Mouse (Mus musculus) limb, embryonic 14.5 days (tissue): ENCODE data around the gene Arfip1. TPM values are rescaled to one million over a fixed set of nuclear protein-coding genes. Genes with fewer than 3 reads are reported as not detected.

Source experiments
- ATAC-seq: fragments of 200-750 bp; cut with Nextera tagmentation; 2 replicates; pipeline ENCODE4 v1.8.0; 2017; ENCODE audit warnings: low read depth, moderate number of reproducible peaks, moderate TSS enrichment; ENCODE audit not compliant: low FRiP score
- DNase-seq: peaks from one replicate; pipeline ENCODE4 v3.0.0-alpha.2; 2015; ENCODE audit warnings: low spot score
- H3K27ac ChIP-seq: fragments of 300-500 bp; sonication (generic); replicated peaks from 2 replicates; pipeline ENCODE4 v1.5.1; 2014; ENCODE audit warnings: low read depth, mild to moderate bottlenecking, low read length, moderate library complexity, mixed read lengths
- H3K27me3 ChIP-seq: fragments of 300-500 bp; sonication (generic); 2 replicates; pipeline ENCODE4 v1.6.1; 2014; ENCODE audit warnings: low read length, mixed read lengths; ENCODE audit not compliant: control insufficient read depth, insufficient read depth
- H3K36me3 ChIP-seq: fragments of 300-500 bp; sonication (generic); 2 replicates; pipeline ENCODE4 v1.6.1; 2014; ENCODE audit warnings: mild to moderate bottlenecking, low read length, moderate library complexity, mixed read lengths; ENCODE audit not compliant: control insufficient read depth, insufficient read depth
- H3K4me1 ChIP-seq: fragments of 300-500 bp; sonication (generic); 2 replicates; pipeline ENCODE4 v1.6.1; 2014; ENCODE audit warnings: antibody characterized with exemption, low read length, mixed read lengths; ENCODE audit not compliant: control insufficient read depth, insufficient read depth
- H3K4me2 ChIP-seq: fragments of 300-500 bp; sonication (generic); replicated peaks from 2 replicates; pipeline ENCODE4 v1.6.1; 2014; ENCODE audit warnings: low read depth, mild to moderate bottlenecking, low read length, moderate library complexity; ENCODE audit not compliant: severe bottlenecking
- H3K4me3 ChIP-seq: fragments of 300-500 bp; sonication (generic); replicated peaks from 2 replicates; pipeline ENCODE4 v1.5.1; 2014; ENCODE audit warnings: low read length
- H3K9ac ChIP-seq: fragments of 300-500 bp; sonication (generic); 2 replicates; pipeline ENCODE4 v1.6.1; 2014; ENCODE audit warnings: mild to moderate bottlenecking, low read depth, low read length, moderate library complexity; ENCODE audit not compliant: severe bottlenecking
- H3K9me3 ChIP-seq: fragments of 300-500 bp; sonication (generic); 2 replicates; pipeline ENCODE4 v1.6.1; 2016; ENCODE audit warnings: low read length; ENCODE audit not compliant: control insufficient read depth
- POLR2A ChIP-seq: fragments of 200-500 bp; IDR thresholded peaks from 2 replicates; pipeline ENCODE4 v1.8.0; 2012; ENCODE audit warnings: inconsistent platforms, mild to moderate bottlenecking, moderate library complexity, borderline replicate concordance; ENCODE audit not compliant: insufficient read depth, insufficient read length; ENCODE audit errors: extremely low read depth
- WGBS: fragments of 180-500 bp; shearing (Covaris S2); extraction: QIAGEN DNeasy Blood & Tissue Kit; methylation state at CpG from one replicate; pipeline ENCODE4 v1.1.7; 2014; 5-methylcytosine and 5-hydroxymethylcytosine counted together
- polyA plus RNA-seq, 2 experiments: library from polyadenylated mRNA; depleted of rRNA in 1 of 2; stranded (reverse) in 1 of 2; unstranded in 1 of 2; fragments of >200 nt; fragmentation: Nextera tagmentation in 1 of 2; extraction: Ambion mirVana in 1 of 2; gene quantifications; 2 replicates each; pipeline versions ENCODE4 v1.2.1 to v1.2.3; 2012 to 2014

Arfip1 gene
- polyA plus RNA-seq, 2 experiments: 30.2 to 56.9 TPM

GRCm38 (mm10) chr3:84618627-84619026 lies 36.2 kb upstream of the Arfip1 start:
- no peak overlapping the region for H3K27ac ChIP-seq
- WGBS: 85% methylated on average over 2 of the region's 2 CpGs
- no peaks in the 10 kb centered on the region for H3K4me1 ChIP-seq
- H3K36me3 ChIP-seq: no peaks in the 10 kb centered on the region
- H3K9ac ChIP-seq: no peak overlapping the region
- H3K4me3 ChIP-seq: no peak overlapping the region
- no peak for TF ChIP-seq POLR2A
- no peak overlapping the region for H3K4me2 ChIP-seq
- no peaks in the 10 kb centered on the region for H3K9me3 ChIP-seq
- no peak for ATAC-seq
- no peaks in the 10 kb centered on the region for H3K27me3 ChIP-seq
- no peak for DNase-seq

DNA sequence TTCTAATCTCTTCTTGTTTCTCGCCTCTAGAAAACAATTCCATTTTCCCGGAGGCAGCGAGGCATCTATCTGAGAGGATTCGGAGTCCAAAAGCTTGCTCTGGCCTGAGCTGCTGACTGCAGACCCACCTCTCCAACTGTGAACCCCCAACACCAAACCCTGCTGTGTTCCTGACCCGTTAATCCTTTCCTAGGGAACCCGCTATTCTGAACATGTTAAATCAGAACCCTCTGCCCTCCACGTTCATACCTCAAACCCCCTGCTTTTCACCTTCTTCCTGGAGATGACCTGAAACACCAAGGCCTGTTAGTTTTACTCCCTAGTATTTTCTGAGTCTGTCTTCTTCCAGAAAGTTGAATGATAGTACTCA lies 33.4 kb upstream of the Arfip1 start:
- Histone ChIP-seq H3K4me3 (no peak overlapping the region), H3K27ac (no peak overlapping the region), H3K9ac (no peak overlapping the region), H3K36me3 (no peaks in the 10 kb centered on the region), H3K27me3 (no peaks in the 10 kb centered on the region), H3K4me1 (no peaks in the 10 kb centered on the region), H3K4me2 (no peak overlapping the region), H3K9me3 (no peaks in the 10 kb centered on the region)
- DNase-seq: no peak
- no peak for ATAC-seq
- 42% methylated on average over 7 of the region's 7 CpGs for WGBS
- no peak for TF ChIP-seq POLR2A

DNA sequence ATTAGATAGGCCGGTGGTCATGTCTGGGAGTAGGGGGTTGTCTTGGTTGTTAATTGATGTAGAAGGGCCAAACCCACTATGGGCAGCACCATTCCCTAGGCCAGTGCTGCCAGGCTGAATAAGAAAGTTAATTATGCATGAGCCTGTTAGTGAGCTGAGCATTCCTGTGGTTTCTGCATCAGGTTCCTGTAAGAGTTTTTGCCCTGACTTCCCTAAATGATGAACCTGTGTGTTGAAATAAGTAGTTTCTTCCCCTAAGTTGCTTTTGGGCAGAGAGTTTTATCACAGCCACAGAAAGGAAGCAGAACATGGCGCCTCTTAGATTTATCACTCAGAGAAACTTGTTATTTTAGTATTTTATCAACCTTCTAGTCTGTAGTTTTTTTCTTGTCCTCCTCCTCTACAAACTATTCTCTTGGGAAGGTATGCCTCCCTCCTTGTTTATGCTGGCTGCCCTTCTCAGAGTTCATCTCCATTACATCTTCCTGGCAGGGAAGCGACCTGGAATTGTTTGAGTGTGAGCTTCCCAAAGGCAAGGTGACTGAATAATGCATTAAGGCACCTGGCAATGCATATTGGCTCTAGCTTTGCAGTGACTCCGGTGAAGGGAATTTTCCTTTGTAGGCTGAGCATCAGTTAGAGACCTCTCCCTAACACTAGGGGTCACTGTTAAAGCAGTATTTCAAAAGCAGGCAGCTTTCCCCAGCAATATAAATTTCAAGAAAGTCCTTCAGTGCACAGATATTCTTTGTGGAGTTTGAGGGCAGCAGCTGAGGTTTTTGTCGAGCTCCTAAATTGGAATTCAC lies 32.8 kb upstream of the Arfip1 start:
- DNase-seq (peak; percentile 71), ATAC-seq (no peak)
- WGBS: 22% methylated on average over 5 of the region's 5 CpGs

GRCm38 (mm10) chr3:84610183-84610710 lies 27.8 kb upstream of the Arfip1 start:
- Histone ChIP-seq H3K4me1 (no peaks in the 10 kb centered on the region), H3K27ac (no peak overlapping the region), H3K9me3 (no peaks in the 10 kb centered on the region), H3K4me3 (no peak overlapping the region), H3K27me3 (no peaks in the 10 kb centered on the region), H3K9ac (no peak overlapping the region), H3K4me2 (no peak overlapping the region), H3K36me3 (no peaks in the 10 kb centered on the region)
- ATAC-seq (no peak), DNase-seq (no peak)
- no peak for TF ChIP-seq POLR2A
- 73% methylated on average over 9 of the region's 9 CpGs for whole genome bisulfite sequencing

More for the DNA sequence above, 32.8 kb upstream of the Arfip1 start:
- Histone ChIP-seq H3K4me3 (no peak overlapping the region), H3K27ac (no peak overlapping the region), H3K9ac (no peak overlapping the region), H3K36me3 (no peaks in the 10 kb centered on the region), H3K4me1 (no peaks in the 10 kb centered on the region), H3K9me3 (no peaks in the 10 kb centered on the region), H3K27me3 (no peaks in the 10 kb centered on the region), H3K4me2 (no peak overlapping the region)
- TF ChIP-seq POLR2A: no peak

- no peak overlapping the region for H3K4me3 ChIP-seq
- ATAC-seq (no peak), DNase-seq (no peak)
- no peak overlapping the region for H3K4me2 ChIP-seq
- H3K27ac ChIP-seq: no peak overlapping the region
- no peaks in the 10 kb centered on the region for H3K27me3 ChIP-seq
- no peaks in the 10 kb centered on the region for H3K4me1 ChIP-seq
- no peak overlapping the region for H3K9ac ChIP-seq
- 73% methylated on average over 9 of the region's 9 CpGs for WGBS
- no peaks in the 10 kb centered on the region for H3K36me3 ChIP-seq
- H3K9me3 ChIP-seq: no peaks in the 10 kb centered on the region
- TF ChIP-seq POLR2A: no peak
These were observed 20.8 kb upstream of the Arfip1 start for GRCm38 (mm10) chr3:84603212-84603611.
